In the genomic region with DNA sequence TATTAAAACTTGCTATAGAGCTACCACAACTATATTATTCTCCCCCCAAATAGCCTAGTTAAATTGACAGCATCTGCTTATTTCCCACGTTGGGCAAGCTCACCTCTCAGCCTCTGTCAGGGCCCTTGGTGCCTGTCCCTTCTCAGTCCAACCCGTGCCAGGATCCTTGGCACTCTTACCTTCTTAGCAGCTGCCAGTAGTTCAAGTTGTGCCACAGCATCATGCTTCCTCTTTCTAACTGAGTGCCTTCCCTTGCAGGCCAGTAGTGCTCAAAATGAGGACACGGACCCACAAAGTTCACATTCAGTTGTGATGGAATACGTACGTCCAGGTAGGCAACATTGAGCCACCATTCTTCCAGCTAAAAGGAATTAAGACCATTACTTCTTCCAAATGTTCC, we compare ENCODE assay signal across 23 mouse cellular contexts.
"Had no signal": no experiment of that assay in that cellular context is flagged by ENCODE, and none has a peak within 500 bp of the region (broad histone marks: within the 10 kb centered on the region; RNA-seq: fewer than 3 reads in every experiment).

No protein-coding gene starts in this region.

- ATAC-seq: hindbrain, postnatal 0 days; intestine, embryonic 16.5 days had no signal

- H3K27ac ChIP-seq: heart, adult 2 months; heart, embryonic 13.5 days; heart, embryonic 15.5 days; hindbrain, embryonic 13.5 days; hindbrain, embryonic 15.5 days; hindbrain, postnatal 0 days; kidney, embryonic 15.5 days; kidney, postnatal 0 days; left cerebral cortex, adult 2 months; limb, embryonic 10.5 days; limb, embryonic 12.5 days; liver, embryonic 13.5 days had no signal

- H3K4me3 ChIP-seq: heart, adult 2 months; heart, embryonic 13.5 days; heart, embryonic 15.5 days; hindbrain, embryonic 13.5 days; hindbrain, embryonic 15.5 days; kidney, embryonic 15.5 days; left cerebral cortex, adult 2 months; limb, embryonic 10.5 days; limb, embryonic 12.5 days; liver, embryonic 13.5 days had no signal

- DNase-seq: gastrocnemius, postnatal 14 days; heart, adult 11 months; heart, adult 2 months; heart, postnatal 14 days; heart, postnatal 36 days; kidney, adult 11 months; kidney, adult 2 months; kidney, adult 9 months; kidney, postnatal 14 days; kidney, postnatal 36 days; liver; liver, embryonic 13.5 days had no signal
